Mouse (Mus musculus) heart, adult 2 months (tissue): ENCODE data around the gene Amer1.

Experiments
- CTCF ChIP-seq: fragments of 200-600 bp; IDR thresholded peaks from 2 replicates; pipeline ENCODE4 v1.8.1; 2022; ENCODE audit warnings: antibody characterized with exemption, mild to moderate bottlenecking, moderate library complexity
- EP300 ChIP-seq: fragments of 200-500 bp; IDR thresholded peaks from 2 replicates; pipeline ENCODE4 v1.6.1; 2011; ENCODE audit warnings: low read depth, low read length, control low read depth; ENCODE audit not compliant: insufficient read depth
- POLR2A ChIP-seq: fragments of 200-500 bp; IDR thresholded peaks from 2 replicates; pipeline ENCODE4 v1.6.1; 2011; ENCODE audit warnings: mild to moderate bottlenecking, low read depth, low read length, control low read depth; ENCODE audit not compliant: insufficient read depth

DNA sequence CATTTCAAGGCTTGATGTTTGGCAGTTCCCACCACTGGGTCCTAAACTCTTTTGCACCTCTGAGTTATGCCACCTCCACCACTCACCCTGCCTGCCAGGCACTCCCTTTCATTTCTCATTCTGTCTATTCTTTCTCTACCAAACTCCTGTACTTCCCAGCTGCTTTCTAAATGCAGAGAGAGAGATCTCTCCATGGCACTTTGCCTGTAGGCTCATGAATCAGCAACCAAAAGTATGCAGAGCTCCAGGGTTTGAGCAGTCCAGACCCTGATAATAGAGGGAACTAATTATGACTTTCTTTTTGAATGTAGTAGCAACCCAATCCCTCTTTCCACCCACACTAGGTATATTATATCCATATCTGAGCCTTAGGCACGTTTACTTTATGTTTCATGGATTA, 2.4 kb downstream of the Amer1 start:
- TF ChIP-seq CTCF (no peak), POLR2A (no peak), EP300 (no peak)
